Mouse (Mus musculus) liver, adult (tissue): ENCODE data around the gene Mtmr3.

Experiments
- GATA4 ChIP-seq: IDR thresholded peaks from 2 replicates; pipeline ENCODE4 v1.6.1; 2014; ENCODE audit warnings: mild to moderate bottlenecking, low read length; ENCODE audit not compliant: insufficient replicate concordance

The Mtmr3 gene

DNA sequence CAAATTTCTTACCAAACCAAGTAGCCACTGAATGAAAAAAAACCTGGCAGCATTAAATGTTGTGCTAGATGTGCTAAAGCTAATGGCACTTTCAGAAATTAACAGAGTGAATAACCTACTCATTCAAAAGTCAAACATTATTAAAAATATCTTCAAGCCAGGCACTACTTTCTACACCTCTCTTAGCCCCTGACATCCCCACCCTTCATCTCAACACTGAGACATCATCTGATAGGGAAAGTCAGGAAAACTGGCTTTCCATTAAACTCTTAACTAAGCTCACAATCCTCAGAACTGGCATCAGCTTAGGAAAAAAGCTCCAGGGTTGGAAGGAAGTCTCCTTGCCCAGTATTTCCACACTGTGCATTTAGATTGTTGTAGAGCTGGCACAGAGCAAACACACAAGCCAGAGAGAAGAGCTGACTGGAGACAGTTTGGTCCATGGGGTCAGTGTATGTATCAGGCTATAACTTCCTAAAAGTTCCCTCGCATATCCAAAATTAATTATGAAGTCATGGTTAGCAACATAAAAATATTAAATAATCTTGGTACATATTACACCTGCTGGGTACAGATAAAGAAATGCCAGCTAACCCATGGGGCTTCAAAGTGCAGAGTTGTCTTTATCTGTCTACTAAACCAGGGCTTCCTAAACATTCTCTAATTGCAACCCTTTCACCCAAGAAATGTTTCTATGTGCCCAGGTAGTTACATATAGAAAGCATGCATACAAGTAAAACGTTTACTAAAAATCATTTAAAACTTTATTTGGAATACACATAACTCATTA lies 41.2 kb downstream of the Mtmr3 start:
- TF ChIP-seq GATA4 = no peak

DNA sequence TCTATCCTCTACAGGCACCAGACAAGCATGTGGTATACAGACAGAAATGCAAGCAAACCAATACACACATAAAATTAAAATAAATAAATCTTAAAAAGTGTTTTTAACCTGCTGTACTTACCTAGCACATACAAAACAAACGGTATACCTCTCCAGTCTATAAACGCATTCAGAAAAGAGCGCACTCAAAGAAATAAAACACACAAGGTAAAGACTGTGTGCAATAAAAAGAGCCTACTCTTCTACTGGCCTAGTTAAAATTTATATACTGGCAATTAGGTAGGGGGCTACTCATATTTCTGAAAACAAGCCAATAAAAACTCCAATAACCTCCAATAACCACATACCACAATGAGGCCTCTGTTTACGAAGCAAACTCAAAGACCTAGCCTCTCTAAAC lies 47.1 kb downstream of the Mtmr3 start:
- no peak for TF ChIP-seq GATA4

DNA sequence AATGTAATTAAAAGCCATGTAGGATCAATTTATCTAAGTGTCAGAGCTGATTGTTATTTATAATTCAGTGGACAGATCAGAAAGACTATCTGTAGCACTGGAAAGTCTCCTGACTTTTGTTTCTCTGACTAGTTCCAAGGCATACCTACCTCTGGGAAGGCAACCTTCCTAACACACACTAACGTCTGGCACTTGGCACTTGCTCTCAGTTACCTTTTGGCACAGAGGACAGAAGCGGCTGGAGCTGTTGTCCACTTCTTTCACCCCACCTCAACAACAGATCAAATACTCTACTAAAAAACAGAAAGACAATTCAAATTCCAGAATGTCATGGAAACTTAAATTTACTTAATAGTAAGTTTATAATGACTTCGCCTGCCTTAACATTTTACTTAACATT lies 48.7 kb downstream of the Mtmr3 start:
- TF ChIP-seq GATA4 = no peak

DNA sequence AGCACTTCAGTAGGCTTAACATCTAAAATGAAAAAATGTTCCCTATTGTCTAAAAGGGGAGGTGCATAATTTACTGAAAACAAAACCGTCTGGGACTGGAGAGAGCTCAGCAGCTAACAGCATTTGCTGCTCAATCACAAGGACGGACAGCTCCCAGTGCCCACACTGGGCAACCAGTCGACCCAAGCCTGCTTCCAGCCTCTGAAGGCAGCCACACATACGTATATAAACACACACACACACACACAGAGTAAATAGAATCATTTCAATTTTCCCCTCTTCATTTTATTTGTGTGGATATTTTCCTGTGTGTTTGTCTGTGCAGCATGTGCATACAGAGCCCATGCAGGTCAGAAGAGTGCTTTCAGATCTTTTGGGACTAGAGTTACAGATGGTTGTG lies 49.3 kb downstream of the Mtmr3 start:
- TF ChIP-seq GATA4 = no peak

DNA sequence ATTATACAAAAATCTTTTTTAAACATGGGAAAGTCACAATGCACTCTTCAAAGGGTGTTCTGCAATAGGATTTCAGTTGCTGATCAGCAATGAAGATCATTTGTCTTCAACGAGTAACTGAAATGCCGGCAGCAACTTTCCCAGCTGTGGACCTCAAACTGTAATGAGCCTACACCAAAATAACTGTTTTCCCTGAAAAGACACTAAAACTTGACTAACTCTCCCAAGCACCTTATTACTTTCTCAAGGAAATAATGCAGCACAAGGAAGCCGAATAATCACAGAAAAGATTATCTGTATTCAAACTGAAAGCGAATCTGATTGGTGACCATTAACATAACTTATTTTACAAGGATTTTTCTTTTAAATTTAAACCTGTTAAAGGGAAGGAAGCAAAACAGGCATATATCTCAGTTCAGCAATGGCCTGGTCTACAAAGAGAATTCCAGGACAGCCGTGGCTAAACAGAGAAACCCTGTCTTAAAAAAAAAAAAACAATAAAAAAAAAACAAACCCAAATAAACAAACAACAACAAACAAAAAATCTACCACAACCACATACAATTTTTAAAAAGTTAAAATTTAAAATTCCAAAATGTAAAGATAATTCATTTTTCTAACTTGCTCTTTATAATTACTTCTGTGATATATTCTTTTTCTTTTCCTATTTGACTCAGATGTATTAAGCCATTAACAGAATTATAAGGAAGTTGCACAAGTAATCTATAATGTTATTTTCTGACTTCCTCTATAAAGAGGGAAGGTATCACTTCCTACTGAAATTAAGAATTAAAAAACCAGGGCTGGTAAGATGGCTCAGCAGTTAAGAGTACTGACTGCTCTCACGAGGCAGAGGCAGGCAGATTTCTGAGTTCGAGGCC lies 50.7 kb downstream of the Mtmr3 start:
- no peak for TF ChIP-seq GATA4

DNA sequence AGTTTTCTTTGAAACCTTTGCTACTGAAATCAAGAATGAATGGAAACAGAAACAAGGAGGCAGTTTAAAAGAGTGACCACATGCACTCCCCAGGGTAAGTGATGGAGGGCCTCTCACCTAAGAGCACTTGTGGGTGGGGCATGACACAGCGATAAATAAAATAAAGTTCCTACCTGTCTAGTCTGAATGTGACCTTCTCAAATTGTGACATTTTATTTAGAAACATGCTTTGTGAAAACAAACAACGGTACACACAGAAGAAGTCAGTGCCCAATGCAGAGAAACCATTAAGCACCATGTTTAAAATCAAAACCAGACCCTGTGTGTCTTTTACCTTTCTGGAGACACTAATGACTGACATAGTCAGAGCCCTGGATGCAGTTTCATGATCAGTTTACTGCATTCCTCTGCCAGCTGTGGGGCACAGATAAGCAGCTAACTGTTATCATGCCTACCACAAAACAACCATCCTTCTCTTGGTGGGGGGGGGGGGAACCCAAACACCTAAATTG lies 51.6 kb downstream of the Mtmr3 start:
- TF ChIP-seq GATA4 = no peak

DNA sequence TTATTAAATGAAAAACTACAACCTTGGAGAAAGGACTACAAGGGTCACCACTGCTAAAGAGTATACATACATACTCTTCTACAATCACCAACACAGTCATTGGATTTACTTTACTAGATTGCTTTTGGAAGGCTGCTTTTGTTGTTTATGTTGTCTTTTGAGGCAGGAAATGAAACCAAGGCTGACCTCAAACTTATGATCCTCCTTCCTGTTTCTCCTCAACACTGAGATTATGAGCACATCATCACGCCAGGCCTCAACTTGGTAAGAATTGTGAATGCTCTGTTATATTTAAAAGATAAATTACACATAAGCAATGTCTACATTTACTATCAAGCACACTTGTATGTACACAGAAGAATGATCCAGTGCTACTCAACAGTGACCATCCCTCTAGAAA lies 58.0 kb downstream of the Mtmr3 start:
- no peak for TF ChIP-seq GATA4

DNA sequence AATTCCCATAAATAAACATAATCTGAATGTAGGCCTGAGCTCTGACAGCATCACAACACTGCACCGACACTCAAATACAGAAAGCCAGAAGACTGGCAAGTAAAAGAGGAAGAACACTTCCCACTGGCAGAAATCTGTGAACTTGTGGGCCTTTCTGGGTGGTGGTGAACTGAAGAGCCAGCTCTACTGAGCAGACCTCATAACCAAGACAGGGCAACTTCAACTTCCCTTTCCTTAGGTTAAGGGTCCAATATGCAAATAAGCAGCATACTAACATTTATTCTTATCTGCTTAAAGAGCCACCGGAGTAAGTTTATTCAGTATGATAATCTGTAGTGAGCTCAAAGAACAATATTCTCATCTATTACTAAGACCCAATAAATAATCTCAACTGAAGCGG lies 67.5 kb downstream of the Mtmr3 start:
- no peak for TF ChIP-seq GATA4

DNA sequence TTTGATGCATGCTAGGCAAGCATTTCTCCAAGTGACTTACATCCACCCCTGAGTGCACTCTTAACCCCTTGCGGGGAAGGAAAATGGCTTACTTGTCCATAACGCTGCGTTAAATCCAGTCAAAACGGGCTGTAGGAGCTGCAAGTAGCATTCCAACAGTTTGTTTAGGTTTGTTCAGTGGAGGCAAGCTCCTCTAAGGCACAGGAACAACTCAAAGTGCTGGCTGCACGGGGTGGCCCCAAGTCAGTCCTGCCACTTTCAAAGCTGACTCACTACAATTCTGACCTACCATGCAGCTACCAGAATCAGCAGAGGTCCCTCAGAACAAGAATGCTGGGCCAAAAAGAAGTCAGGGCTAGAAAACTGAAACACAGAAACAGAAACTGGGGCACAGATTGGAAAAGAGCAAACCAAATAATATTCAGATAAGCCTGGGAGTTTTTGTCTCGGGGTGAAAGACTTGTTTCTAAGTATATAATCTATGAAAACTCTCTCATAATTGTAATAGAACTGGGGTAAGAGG lies 72.5 kb downstream of the Mtmr3 start:
- TF ChIP-seq GATA4 = no peak

DNA sequence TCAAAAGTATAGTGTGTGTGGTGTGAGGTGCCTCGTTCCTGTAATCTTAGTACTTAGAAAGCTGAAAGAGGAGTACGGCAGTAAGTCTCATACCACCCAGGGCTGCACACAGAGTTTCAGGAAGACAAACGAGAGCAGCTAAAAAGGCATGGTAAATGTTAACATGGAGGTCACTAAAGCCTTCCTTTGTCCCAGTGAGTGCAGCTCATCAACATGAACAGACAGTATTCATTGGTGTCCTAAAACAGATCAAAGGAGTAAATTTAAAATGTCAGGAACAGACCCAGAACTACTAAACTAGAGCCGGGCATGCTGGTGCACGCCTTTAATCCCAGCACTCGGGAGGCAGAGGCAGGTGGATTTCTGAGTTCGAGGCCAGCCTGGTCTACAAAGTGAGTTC lies 75.7 kb downstream of the Mtmr3 start:
- TF ChIP-seq GATA4 = no peak

DNA sequence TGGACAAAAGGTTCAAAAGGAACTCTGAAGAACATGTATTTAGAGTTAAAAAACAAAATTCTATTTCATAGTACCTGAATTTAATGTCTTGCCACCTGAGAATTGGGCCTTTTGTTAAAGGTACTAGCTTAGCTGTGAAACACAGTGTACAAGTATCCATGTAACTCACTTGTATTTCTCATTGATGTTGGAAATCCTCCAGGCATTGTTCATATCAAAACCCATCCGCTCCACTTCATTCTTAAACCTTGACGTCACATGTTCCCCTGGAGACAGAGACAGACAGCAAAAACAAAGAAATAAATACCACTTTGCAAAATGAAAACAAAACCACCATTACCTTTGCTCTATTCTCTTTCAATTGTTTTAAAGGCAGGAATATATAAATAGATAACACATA lies 87.2 kb downstream of the Mtmr3 start:
- TF ChIP-seq GATA4 = no peak

DNA sequence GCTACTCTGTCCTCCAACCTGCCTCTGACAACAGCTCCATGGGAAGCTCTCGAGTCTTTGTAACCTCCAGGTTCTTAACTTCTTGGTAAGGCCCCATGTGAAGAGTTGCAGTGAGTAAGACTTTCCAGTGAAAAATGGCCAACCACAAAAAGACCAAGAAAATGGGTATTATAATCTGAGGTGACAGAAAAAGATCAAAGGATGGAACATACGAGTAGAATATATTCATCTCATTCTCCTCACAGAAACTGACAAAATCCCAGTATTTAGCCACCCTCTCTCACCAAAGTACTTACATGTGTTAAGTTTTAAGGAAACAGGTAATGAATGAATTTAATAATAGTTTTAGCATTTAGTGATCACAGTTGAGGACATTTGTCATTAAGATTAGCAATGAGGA lies 88.2 kb downstream of the Mtmr3 start:
- TF ChIP-seq GATA4 = no peak

DNA sequence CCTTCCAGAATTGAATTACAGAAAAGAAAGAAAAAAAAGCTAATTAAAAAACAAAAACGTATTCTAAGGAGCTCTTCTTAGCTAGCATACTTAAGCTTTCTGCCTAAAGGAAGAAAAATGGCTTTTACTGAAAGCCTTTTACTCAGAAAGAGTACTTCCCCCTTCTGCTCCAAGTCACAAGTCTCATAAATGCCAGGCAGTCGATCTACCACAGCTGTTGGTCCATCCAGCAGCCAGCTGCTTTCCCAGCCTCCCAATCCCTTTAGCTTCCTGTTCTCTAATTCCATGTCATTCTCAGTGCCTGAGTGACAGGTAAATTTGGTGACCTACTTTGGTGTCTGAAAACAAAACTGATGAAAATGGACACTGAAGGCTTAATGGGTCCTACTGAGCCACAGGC lies 92.5 kb downstream of the Mtmr3 start:
- TF ChIP-seq GATA4 = no peak

DNA sequence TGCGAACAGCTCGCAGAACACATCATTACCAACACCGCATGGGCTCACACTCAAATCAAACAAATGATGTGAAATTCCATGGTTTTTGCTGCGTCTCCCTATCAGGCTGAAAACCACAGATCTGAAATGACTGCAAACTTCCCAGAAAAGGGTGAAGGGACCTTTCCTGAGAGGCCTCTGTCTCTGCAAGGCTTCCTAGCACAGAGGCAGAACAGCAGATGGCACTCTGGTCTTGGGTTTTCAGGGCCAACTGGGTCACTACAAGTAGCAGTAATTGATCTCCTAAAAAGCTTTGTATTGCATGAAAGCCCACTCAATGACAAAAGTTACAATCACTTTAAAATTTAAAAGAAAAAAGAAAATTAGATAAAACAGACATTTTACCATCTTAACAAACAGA lies 93.8 kb downstream of the Mtmr3 start:
- no peak for TF ChIP-seq GATA4

DNA sequence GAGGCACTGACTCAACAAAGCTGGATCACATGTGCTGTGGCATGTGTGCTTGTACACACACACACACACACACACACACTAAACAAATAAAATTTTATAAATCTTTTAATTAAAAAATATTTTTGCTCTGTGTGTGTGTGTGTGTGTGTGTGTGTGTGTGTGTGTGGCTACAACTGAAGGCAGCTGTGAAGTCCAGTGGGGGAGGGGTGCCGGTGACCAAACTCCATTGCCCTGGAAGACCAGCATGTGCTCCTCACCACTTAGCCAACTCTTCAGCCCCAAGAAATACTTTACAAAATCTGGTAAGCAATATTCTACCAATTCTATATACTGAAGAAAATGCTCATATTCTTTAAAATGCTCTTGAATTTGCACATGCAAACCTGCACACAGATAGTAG lies 94.4 kb downstream of the Mtmr3 start:
- no peak for TF ChIP-seq GATA4

DNA sequence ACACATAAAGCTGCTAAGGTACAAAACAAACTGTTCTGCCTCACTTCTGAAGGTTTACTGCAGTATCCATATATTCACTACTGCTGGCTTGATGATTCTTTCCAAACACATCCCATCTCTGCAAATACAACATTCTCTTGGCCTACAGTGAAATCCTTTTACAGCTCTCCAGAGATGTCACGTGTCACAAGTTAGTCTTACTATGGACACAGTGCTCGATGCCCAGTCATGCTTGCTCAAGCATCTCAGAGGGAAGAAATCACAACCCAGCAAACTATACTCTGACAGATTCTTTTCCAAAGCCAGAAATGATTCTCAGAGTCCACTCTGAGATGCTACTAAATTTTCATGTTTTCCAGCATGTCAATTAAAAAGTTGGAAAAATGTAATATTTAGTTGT lies 95.2 kb downstream of the Mtmr3 start:
- TF ChIP-seq GATA4 = no peak
